Comparison of ENCODE assay signal across 23 mouse cellular contexts in genomic region chr8:47320707-47321106, GRCm38 (mm10).
A peak's percentile ranks its signal among the peaks of the same experiment; 100 is the strongest.
DNase-seq lines count a peak whose midpoint lies in the region; ATAC-seq and TF ChIP-seq lines count a peak whose summit lies in the region.
"Had no signal": no experiment of that assay in that cellular context is flagged by ENCODE, and none has a peak within 500 bp of the region (broad histone marks: within the 10 kb centered on the region; RNA-seq: fewer than 3 reads in every experiment).

No protein-coding gene starts in this region.

- H3K27me3 ChIP-seq in midbrain, embryonic 10.5 days (ENCODE audit: low read depth, poor library complexity, severe bottlenecking) = peaks cover 4% of the 10 kb centered on the region; the same call in 1 of the 2 replicates
- no peaks in the 10 kb centered on the region for H3K27me3 ChIP-seq in midbrain, embryonic 13.5 days
- no peaks in the 10 kb centered on the region for H3K27me3 ChIP-seq in testis, adult 2 months (ENCODE audit: control insufficient read depth, insufficient read depth, low read length)
- H3K27me3 ChIP-seq in hindbrain, embryonic 11.5 days (ENCODE audit: control insufficient read depth, insufficient read depth, low read length) = no peaks in the 10 kb centered on the region
- H3K27me3 ChIP-seq: CH12.LX; embryonic facial prominence, embryonic 12.5 days; forebrain, embryonic 15.5 days had no signal

- H3K4me2 ChIP-seq in midbrain, embryonic 13.5 days (replicated peaks) = no peak overlapping the region
- no peak overlapping the region for H3K4me2 ChIP-seq in hindbrain, embryonic 11.5 days (replicated peaks; ENCODE audit: low read depth, low read length)
- H3K4me2 ChIP-seq: embryonic facial prominence, embryonic 12.5 days; forebrain, embryonic 13.5 days; forebrain, embryonic 15.5 days had no signal

- no peak overlapping the region for H3K4me3 ChIP-seq in midbrain, embryonic 10.5 days
- H3K4me3 ChIP-seq in midbrain, embryonic 13.5 days (replicated peaks) = no peak overlapping the region
- H3K4me3 ChIP-seq in testis, adult 2 months (ENCODE audit: control insufficient read depth, low read depth, low read length) = peak overlapping the region; percentile 84
- H3K4me3 ChIP-seq in ES-E14 (ENCODE audit: insufficient read depth in 1 of 2, low read depth in 1 of 2, low read length in 2 of 2, poor library complexity in 1 of 2, severe bottlenecking in 1 of 2) = no peak overlapping the region
- H3K4me3 ChIP-seq in hindbrain, embryonic 11.5 days (ENCODE audit: low read depth, low read length) = no peak overlapping the region
- H3K4me3 ChIP-seq: embryonic facial prominence, embryonic 10.5 days; embryonic facial prominence, embryonic 12.5 days; forebrain, embryonic 13.5 days; forebrain, embryonic 15.5 days had no signal

- ATAC-seq in midbrain, embryonic 13.5 days = no peak
- no peak for ATAC-seq in hindbrain, embryonic 11.5 days (ENCODE audit: low FRiP score)
- ATAC-seq: CD4-positive, CD25-positive, alpha-beta regulatory T cell, adult 4 months; forebrain, embryonic 13.5 days; forebrain, embryonic 15.5 days; forebrain, postnatal 0 days had no signal

- in situ Hi-C loops in ES-E14 (cut with MboI; ENCODE audit: low sequenced_read_pairs in 2 of 2, unreplicated experiment in 2 of 2) = no loop called here

- no peaks in the 10 kb centered on the region for H3K9me3 ChIP-seq in midbrain, embryonic 10.5 days (replicated peaks)
- H3K9me3 ChIP-seq in midbrain, embryonic 13.5 days = no peaks in the 10 kb centered on the region
- no peaks in the 10 kb centered on the region for H3K9me3 ChIP-seq in ES-E14 (ENCODE audit: control insufficient read depth, insufficient read depth, low read depth, low read length)
- no peaks in the 10 kb centered on the region for H3K9me3 ChIP-seq in hindbrain, embryonic 11.5 days (ENCODE audit: control insufficient read depth, low read length)
- H3K9me3 ChIP-seq: embryonic facial prominence, embryonic 10.5 days; embryonic facial prominence, embryonic 12.5 days; forebrain, embryonic 13.5 days; forebrain, embryonic 15.5 days had no signal

- H3K9ac ChIP-seq in midbrain, embryonic 13.5 days (replicated peaks) = no peak overlapping the region
- no peak overlapping the region for H3K9ac ChIP-seq in ES-E14 (ENCODE audit: insufficient read depth, low read depth, low read length, poor library complexity, severe bottlenecking)
- H3K9ac ChIP-seq in hindbrain, embryonic 11.5 days (ENCODE audit: low read depth, low read length) = no peak overlapping the region
- H3K9ac ChIP-seq: embryonic facial prominence, embryonic 12.5 days; forebrain, embryonic 13.5 days; forebrain, embryonic 15.5 days; forebrain, postnatal 0 days had no signal

- no peak for DNase-seq in midbrain, embryonic 10.5 days (ENCODE audit: low spot score)
- no peak for DNase-seq in testis, postnatal 14 days (ENCODE audit: low spot score)
- no peak for DNase-seq in ES-E14 (ENCODE audit: low read depth, low spot score)
- peak; percentile 61 for DNase-seq in ZHBTc4 (ENCODE audit: low read depth, low spot score)
- no peak for DNase-seq in hindbrain, embryonic 11.5 days (ENCODE audit: low spot score)
- no peak for DNase-seq in thymus, postnatal 10 days (ENCODE audit: low spot score in 2 of 2)
- DNase-seq: adrenal gland, adult 2 months; adrenal gland, postnatal 10 days; adrenal gland, postnatal 25 days; B cell, adult 2 months; cerebellum, adult 11-12 months; cerebellum, adult 2 months; cerebellum, adult 9-10 months; cerebellum, postnatal 25 days; forebrain, postnatal 0 days had no signal

- TF ChIP-seq CTCF in testis, adult 2 months (IDR thresholded peaks at IDR 0.05; ENCODE audit: control insufficient read depth, insufficient read depth, insufficient replicate concordance, low read depth, low read length) = no peak

- TF ChIP-seq POLR2A in testis, adult 2 months (IDR thresholded peaks at IDR 0.05; ENCODE audit: control insufficient read depth, low read depth, low read length) = no peak

- H3K27ac ChIP-seq in midbrain, embryonic 10.5 days (replicated peaks) = peak overlapping the region; percentile 25; the same call in 1 of the 2 replicates
- no peak overlapping the region for H3K27ac ChIP-seq in midbrain, embryonic 13.5 days
- no peak overlapping the region for H3K27ac ChIP-seq in testis, adult 2 months (ENCODE audit: control insufficient read depth, insufficient read depth, low read depth, low read length)
- peak overlapping the region; percentile 9; the same call in 1 of the 2 replicates for H3K27ac ChIP-seq in ES-E14 (ENCODE audit: insufficient read depth, low read depth, low read length, poor library complexity, severe bottlenecking)
- H3K27ac ChIP-seq in hindbrain, embryonic 11.5 days (ENCODE audit: low read depth, low read length) = no peak overlapping the region
- H3K27ac ChIP-seq: embryonic facial prominence, embryonic 10.5 days; embryonic facial prominence, embryonic 12.5 days; forebrain, embryonic 13.5 days; forebrain, embryonic 15.5 days had no signal

- H3K36me3 ChIP-seq in midbrain, embryonic 10.5 days = no peaks in the 10 kb centered on the region
- no peaks in the 10 kb centered on the region for H3K36me3 ChIP-seq in midbrain, embryonic 13.5 days
- H3K36me3 ChIP-seq in testis, adult 2 months (ENCODE audit: control insufficient read depth, insufficient read depth, low read length) = no peaks in the 10 kb centered on the region
- H3K36me3 ChIP-seq in ES-E14 (ENCODE audit: control insufficient read depth, insufficient read depth, low read length, poor library complexity, severe bottlenecking) = no peaks in the 10 kb centered on the region
- H3K36me3 ChIP-seq in hindbrain, embryonic 11.5 days (ENCODE audit: control insufficient read depth, insufficient read depth, low read length) = no peaks in the 10 kb centered on the region
- H3K36me3 ChIP-seq: embryonic facial prominence, embryonic 10.5 days; embryonic facial prominence, embryonic 12.5 days; forebrain, embryonic 15.5 days had no signal

- WGBS in midbrain, embryonic 10.5 days = 3% methylated on average over 2 of the region's 2 CpGs
- WGBS in midbrain, embryonic 13.5 days = 5% methylated on average over 2 of the region's 2 CpGs
- 16% methylated on average over 2 of the region's 2 CpGs for WGBS in hindbrain, embryonic 11.5 days

- H3K4me1 ChIP-seq in midbrain, embryonic 10.5 days = peaks cover 47% of the 10 kb centered on the region
- peaks cover 25% of the 10 kb centered on the region for H3K4me1 ChIP-seq in midbrain, embryonic 13.5 days (replicated peaks)
- peaks cover 5% of the 10 kb centered on the region for H3K4me1 ChIP-seq in testis, adult 2 months (ENCODE audit: control insufficient read depth, insufficient read depth, low read length)
- peaks cover 10 to 46% of the 10 kb centered on the region in 2 experiments; a peak in 3 of 4 replicates for H3K4me1 ChIP-seq in ES-E14 (ENCODE audit: control insufficient read depth in 2 of 2, insufficient read depth in 2 of 2, low read length in 2 of 2, poor library complexity in 1 of 2)
- 0 out of 2 replicates have a peak, but pooled peaks cover 2% of the 10 kb centered on the region for H3K4me1 ChIP-seq in hindbrain, embryonic 11.5 days (replicated peaks; ENCODE audit: control insufficient read depth, insufficient read depth, low read length)

TF ChIP-seq in ES-E14, 5 proteins besides CTCF, POLR2A, EP300 and RAD21:
- TF ChIP-seq ZNF384 (IDR thresholded peaks at IDR 0.05; ENCODE audit: low read depth, low read length) (peak; percentile 95), CHD2 (IDR thresholded peaks at IDR 0.05; ENCODE audit: low read depth, low read length) (no peak)
TF ChIP-seq in ES-E14: peak in this region for 1.

Comparison
In these comparisons a context has a peak if more than half of its experiments do, and no peak if none do; other contexts are left out.
1. H3K27ac ChIP-seq: peak in midbrain, embryonic 10.5 days (single experiment) and ES-E14 (single experiment); none in midbrain, embryonic 13.5 days (single experiment), testis, adult 2 months (single experiment) and hindbrain, embryonic 11.5 days (single experiment).